Mouse (Mus musculus): ENCODE measurements around the gene Cdh24. TPM values are rescaled to one million over a fixed set of nuclear protein-coding genes. Genes with fewer than 3 reads are reported as not detected.

Cdh24 gene
- 0.96 and 1.1 TPM in 2 replicates for polyA plus RNA-seq (2012; rRNA removed)

GRCm38 (mm10) chr14:54641305-54641969, at the start of gene Cdh24:
Cdh24 (minus strand) TSS chr14:54641364.

GRCm38 (mm10) chr14:54686522-54687143, 45.5 kb upstream of the Cdh24 start, which contains the start of gene Acin1:
Acin1 (minus strand) TSS chr14:54686931.

GRCm38 (mm10) chr14:54686063-54686521, 44.9 kb upstream of the Cdh24 start, which contains the start of gene 1700123O20Rik:
1700123O20Rik (plus strand) TSS chr14:54686216.

GRCm38 (mm10) chr14:54640946-54641304, 239 bp downstream of the Cdh24 start, which contains the start of gene Gm17606:
Gm17606 (plus strand) TSS chr14:54640952.

GRCm38 (mm10) chr14:54621133-54621532, 20.0 kb downstream of the Cdh24 start, which contains the start of gene Psmb11:
Psmb11 (plus strand) TSS chr14:54621433.

GRCm38 (mm10) chr14:54617897-54618365, 23.2 kb downstream of the Cdh24 start, which contains the start of gene Psmb5:
Psmb5 (minus strand) TSS chr14:54618022.

GRCm38 (mm10) chr14:54605752-54606321, 35.3 kb downstream of the Cdh24 start, which contains the start of gene 4931414P19Rik:
4931414P19Rik (minus strand) TSS chr14:54605993.

Other genes starting within 250 kb of the Cdh24 start
- gene Slc7a7, start 223.6 kb downstream of the Cdh24 start, polyA plus RNA-seq (2012; rRNA removed): 9.8 and 10.9 TPM in 2 replicates
- 152 and 163 TPM in 2 replicates for gene Mrpl52, start 214.5 kb downstream of the Cdh24 start, polyA plus RNA-seq (2012; rRNA removed)
- 33.5 and 38.8 TPM in 2 replicates for gene Mmp14, start 209.8 kb downstream of the Cdh24 start, polyA plus RNA-seq (2012; rRNA removed)
- gene Lrp10, start 177.2 kb downstream of the Cdh24 start, polyA plus RNA-seq (2012; rRNA removed): 16.5 and 18.2 TPM in 2 replicates
- gene Rem2, start 165.3 kb downstream of the Cdh24 start, polyA plus RNA-seq (2012; rRNA removed): 0.58 and 0.70 TPM in 2 replicates
- 16.9 and 17.1 TPM in 2 replicates for gene Prmt5, start 123.8 kb downstream of the Cdh24 start, polyA plus RNA-seq (2012; rRNA removed)
- gene Haus4, start 86.7 kb downstream of the Cdh24 start, polyA plus RNA-seq (2012; rRNA removed): 15.3 and 15.4 TPM in 2 replicates
- 6.1 and 6.2 TPM in 2 replicates for gene Ajuba, start 63.8 kb downstream of the Cdh24 start, polyA plus RNA-seq (2012; rRNA removed)
- gene 4931414P19Rik, start 35.4 kb downstream of the Cdh24 start, polyA plus RNA-seq (2012; rRNA removed): 4.4 and 4.9 TPM in 2 replicates
- 93.3 and 100 TPM in 2 replicates for gene Psmb5, start 23.3 kb downstream of the Cdh24 start, polyA plus RNA-seq (2012; rRNA removed)
- not detected in 2 replicates for gene Psmb11, start 19.9 kb downstream of the Cdh24 start, polyA plus RNA-seq (2012; rRNA removed)
- not detected in 2 replicates for gene Gm17606, start 412 bp downstream of the Cdh24 start, polyA plus RNA-seq (2012; rRNA removed)
- gene 1700123O20Rik, start 44.9 kb upstream of the Cdh24 start, polyA plus RNA-seq (2012; rRNA removed): 41.4 and 42.6 TPM in 2 replicates
- gene Acin1, start 45.6 kb upstream of the Cdh24 start, polyA plus RNA-seq (2012; rRNA removed): 46.0 and 56.8 TPM in 2 replicates
- gene Gm29776, start 57.5 kb upstream of the Cdh24 start, polyA plus RNA-seq (2012; rRNA removed): 0.05 and 0.06 TPM in 2 replicates
- 25.7 and 34.3 TPM in 2 replicates for gene Cebpe, start 70.8 kb upstream of the Cdh24 start, polyA plus RNA-seq (2012; rRNA removed)
- 4.7 and 5.1 TPM in 2 replicates for gene Slc7a8, start 140.6 kb upstream of the Cdh24 start, polyA plus RNA-seq (2012; rRNA removed)
- gene Rnf212b, start 172.8 kb upstream of the Cdh24 start, polyA plus RNA-seq (2012; rRNA removed): not detected in 2 replicates
- gene Homez, start 229.6 kb upstream of the Cdh24 start, polyA plus RNA-seq (2012; rRNA removed): 1.5 and 2.1 TPM in 2 replicates
- gene Ppp1r3e, start 236.2 kb upstream of the Cdh24 start, polyA plus RNA-seq (2012; rRNA removed): 1.9 and 2.0 TPM in 2 replicates
- 8.9 and 9.0 TPM in 2 replicates for gene Bcl2l2, start 242.0 kb upstream of the Cdh24 start, polyA plus RNA-seq (2012; rRNA removed)
- 0.07 and 0.12 TPM in 2 replicates for gene Gm20521, start 242.1 kb upstream of the Cdh24 start, polyA plus RNA-seq (2012; rRNA removed)